Mouse (Mus musculus) midbrain, embryonic 10.5 days (tissue): ENCODE data around the gene Fam171a1. TPM values are rescaled to one million over a fixed set of nuclear protein-coding genes. Genes with fewer than 3 reads are reported as not detected.

Experiments
- DNase-seq: peaks from one replicate; pipeline ENCODE4 v3.0.0-alpha.2; 2017; ENCODE audit warnings: low spot score
- H3K27ac ChIP-seq: fragments of 300-500 bp; sonication (generic); replicated peaks from 2 replicates; pipeline ENCODE4 v1.5.1; 2016; ENCODE audit warnings: mild to moderate bottlenecking
- H3K27me3 ChIP-seq: fragments of 300-500 bp; sonication (generic); 2 replicates; pipeline ENCODE4 v1.6.1; 2016; ENCODE audit warnings: low read depth, mild to moderate bottlenecking; ENCODE audit not compliant: poor library complexity, severe bottlenecking
- H3K36me3 ChIP-seq: fragments of 300-500 bp; sonication (generic); 2 replicates; pipeline ENCODE4 v1.6.1; 2016; ENCODE audit warnings: mild to moderate bottlenecking, moderate library complexity
- H3K4me1 ChIP-seq: fragments of 300-500 bp; sonication (generic); 2 replicates; pipeline ENCODE4 v1.6.1; 2016
- H3K4me3 ChIP-seq: fragments of 300-500 bp; sonication (generic); 2 replicates; pipeline ENCODE4 v1.5.1; 2016; ENCODE audit warnings: mild to moderate bottlenecking, moderate library complexity
- H3K9me3 ChIP-seq: fragments of 300-500 bp; sonication (generic); replicated peaks from 2 replicates; pipeline ENCODE4 v1.6.1; 2016; ENCODE audit warnings: mild to moderate bottlenecking
- WGBS: fragments of 180-500 bp; shearing (Covaris S2); methylation state at CpG from one replicate; pipeline ENCODE4 v1.1.7; 2016; 5-methylcytosine and 5-hydroxymethylcytosine counted together
- microRNA-seq: library from miRNA; unstranded; fragments of <30 nt; microRNA quantifications from one replicate; pipeline ENCODE4, GENCODE M21; 2017
- polyA plus RNA-seq: library from polyadenylated mRNA; unstranded; fragments of >200 nt; fragmentation: Nextera tagmentation; extraction: Ambion mirVana; gene quantifications from 2 replicates; pipeline ENCODE4 v1.2.1, GENCODE M21; 2016

Fam171a1 gene
- polyA plus RNA-seq, 1 experiment from 2014 or later = 38.7 TPM

DNA sequence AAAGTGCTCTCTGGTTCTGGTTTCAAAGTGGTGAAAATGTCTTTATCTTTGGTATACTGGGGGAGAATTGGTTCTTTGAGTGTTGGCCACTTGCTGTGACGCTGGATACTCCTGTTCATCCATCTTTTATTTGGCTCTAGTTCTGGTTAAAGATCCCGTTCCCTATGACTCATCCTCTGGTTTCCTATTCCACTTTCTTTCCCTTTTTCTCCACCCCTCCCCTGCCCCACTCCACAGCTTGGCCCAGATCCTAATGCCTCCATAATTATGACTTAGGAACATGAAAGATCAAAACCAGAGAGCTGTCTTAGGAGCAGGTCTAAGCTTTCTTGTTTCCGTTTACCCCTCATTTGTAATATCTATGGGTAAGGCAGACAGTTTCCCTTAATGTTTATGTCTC lies 130.2 kb downstream of the Fam171a1 start:
- no peaks in the 10 kb centered on the region for H3K4me1 ChIP-seq
- no peaks in the 10 kb centered on the region for H3K9me3 ChIP-seq
- H3K27ac ChIP-seq = no peak overlapping the region
- no peak for DNase-seq
- WGBS = 84% methylated on average over 3 of the region's 3 CpGs
- no peak overlapping the region for H3K4me3 ChIP-seq
- H3K36me3 ChIP-seq = no peaks in the 10 kb centered on the region
- H3K27me3 ChIP-seq = no peaks in the 10 kb centered on the region

DNA sequence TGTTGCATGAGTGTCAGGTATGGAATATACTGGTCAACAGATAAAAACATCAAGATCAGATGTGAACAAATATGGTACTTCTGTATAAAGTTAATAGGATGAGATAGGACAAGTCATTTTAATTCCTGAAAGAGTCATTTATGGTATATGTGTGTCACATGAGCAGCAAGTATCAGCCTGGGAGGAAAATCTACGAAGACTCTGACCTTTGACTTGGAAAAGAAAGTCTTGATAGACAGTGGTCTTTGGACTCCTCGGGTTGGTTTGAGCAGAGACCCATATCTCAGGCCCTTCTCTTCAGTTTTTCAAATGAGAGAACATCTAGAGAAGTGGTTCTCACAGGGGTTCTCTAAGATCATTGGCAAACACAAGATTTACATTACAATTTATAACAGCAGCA lies 137.3 kb downstream of the Fam171a1 start:
- Histone ChIP-seq H3K27me3 (no peaks in the 10 kb centered on the region), H3K27ac (no peak overlapping the region), H3K9me3 (no peaks in the 10 kb centered on the region), H3K4me1 (no peaks in the 10 kb centered on the region), H3K4me3 (no peak overlapping the region), H3K36me3 (no peaks in the 10 kb centered on the region)
- DNase-seq = no peak
- 84% methylated on average over 2 of the region's 2 CpGs for WGBS

DNA sequence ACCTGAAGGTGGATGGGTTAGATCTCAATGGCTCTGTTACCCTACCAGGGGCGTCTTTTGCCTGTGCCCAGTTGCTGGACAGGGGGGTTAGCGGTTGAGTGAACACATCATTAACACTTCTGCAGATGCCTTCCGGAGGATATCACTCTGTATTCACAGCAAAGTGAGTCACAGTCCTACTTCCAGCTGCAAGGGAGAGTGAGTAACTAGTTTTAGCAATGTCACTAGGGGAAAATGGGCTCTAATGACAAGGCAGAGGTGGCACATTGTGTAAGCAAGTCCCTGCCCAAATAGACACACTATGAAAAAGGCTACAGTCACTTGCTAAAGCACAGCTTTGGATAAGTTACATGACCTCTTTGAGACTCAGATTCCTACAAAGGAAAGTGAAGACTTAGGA lies 152.4 kb downstream of the Fam171a1 start:
- no peak overlapping the region for H3K27ac ChIP-seq
- H3K36me3 ChIP-seq = no peaks in the 10 kb centered on the region
- no peak overlapping the region for H3K4me3 ChIP-seq
- no peak for DNase-seq
- 81% methylated on average over 3 of the region's 3 CpGs for WGBS
- no peaks in the 10 kb centered on the region for H3K4me1 ChIP-seq
- H3K9me3 ChIP-seq = no peaks in the 10 kb centered on the region; the same call in 1 of the 2 replicates
- H3K27me3 ChIP-seq = no peaks in the 10 kb centered on the region

DNA sequence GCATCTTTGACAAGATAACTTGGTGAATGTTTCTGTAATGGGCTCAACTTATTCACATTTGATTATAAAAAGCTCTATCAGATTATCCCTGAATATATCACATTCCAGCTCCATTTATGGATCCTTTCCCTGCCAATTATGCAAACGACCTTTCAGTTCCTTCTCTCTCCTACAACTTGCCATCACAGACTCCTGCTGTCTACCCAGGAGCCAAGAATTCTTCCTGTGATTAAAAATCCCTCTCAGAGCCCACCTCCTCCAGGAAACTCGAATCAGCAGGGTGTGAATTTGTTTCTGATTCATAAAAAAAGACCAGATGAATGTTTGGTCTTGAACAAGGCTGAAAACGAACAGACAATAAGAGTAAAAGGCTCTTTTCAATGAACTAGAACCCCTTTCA lies 153.9 kb downstream of the Fam171a1 start:
- Histone ChIP-seq H3K4me1 (no peaks in the 10 kb centered on the region), H3K36me3 (no peaks in the 10 kb centered on the region), H3K27ac (no peak overlapping the region), H3K4me3 (no peak overlapping the region), H3K27me3 (no peaks in the 10 kb centered on the region), H3K9me3 (no peaks in the 10 kb centered on the region; the same call in 1 of the 2 replicates)
- no peak for DNase-seq
- 44% methylated on average over 3 of the region's 3 CpGs for WGBS

DNA sequence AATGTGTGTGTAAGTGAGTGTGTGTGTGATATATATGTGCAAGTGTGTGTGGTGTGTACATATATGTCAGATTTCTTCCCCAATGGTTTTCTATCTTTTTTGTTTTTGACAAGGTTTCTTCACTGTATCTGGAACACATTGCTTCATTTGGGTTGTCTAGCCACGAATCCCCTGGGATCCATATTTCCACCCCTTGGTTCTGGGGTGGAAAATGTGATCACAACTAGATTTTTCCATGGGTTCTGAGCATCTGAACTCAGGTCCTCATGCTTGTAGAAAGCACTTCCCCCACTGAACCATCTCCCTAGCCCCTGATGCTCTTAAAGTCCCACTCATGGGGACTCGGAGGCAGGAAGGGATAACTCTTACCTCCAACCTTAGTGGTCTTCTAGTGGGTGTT lies 159.3 kb downstream of the Fam171a1 start:
- Histone ChIP-seq H3K27me3 (no peaks in the 10 kb centered on the region), H3K4me1 (no peaks in the 10 kb centered on the region), H3K36me3 (no peaks in the 10 kb centered on the region), H3K9me3 (no peaks in the 10 kb centered on the region), H3K4me3 (no peak overlapping the region), H3K27ac (no peak overlapping the region)
- WGBS = 91% methylated on average over 2 of the region's 2 CpGs
- DNase-seq = no peak

DNA sequence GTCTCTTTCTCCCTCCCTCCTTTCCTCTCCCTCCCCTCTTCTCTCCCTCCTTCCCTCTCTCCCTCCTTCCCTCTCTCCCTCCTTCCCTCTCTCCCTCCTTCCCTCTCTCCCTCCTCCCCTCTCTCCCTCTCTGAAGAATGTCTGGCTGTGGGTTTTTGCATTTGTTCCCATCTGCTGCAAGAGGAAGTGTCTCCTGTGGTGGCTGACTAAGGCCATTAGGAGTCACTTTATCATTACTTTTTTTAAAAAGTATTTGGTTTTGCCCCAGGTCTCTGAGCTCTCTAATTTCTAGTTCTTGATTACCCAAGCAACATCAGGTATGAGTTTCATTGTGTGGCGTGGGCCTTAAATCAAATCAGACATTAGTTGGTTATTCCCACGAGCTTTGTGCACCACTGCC lies 162.1 kb downstream of the Fam171a1 start:
- Histone ChIP-seq H3K27ac (no peak overlapping the region), H3K27me3 (no peaks in the 10 kb centered on the region), H3K4me1 (no peaks in the 10 kb centered on the region), H3K36me3 (no peaks in the 10 kb centered on the region), H3K4me3 (no peak overlapping the region), H3K9me3 (no peaks in the 10 kb centered on the region)
- no peak for DNase-seq
- 76% methylated on average over 2 of the region's 2 CpGs for WGBS

Small RNAs within 50 kb of the gene (microRNA-seq; reads per million reads assigned to microRNA genes)
- gene Gm27306 = not detected

Other genes with a start within 250 kb of the Fam171a1 start
- 67.1 and 68.4 TPM in 2 replicates for gene Nmt2, start 170.0 kb downstream of the Fam171a1 start, polyA plus RNA-seq
- 23.4 and 23.5 TPM in 2 replicates for gene Rpp38, start 218.4 kb downstream of the Fam171a1 start, polyA plus RNA-seq
- gene Acbd7, start 221.9 kb downstream of the Fam171a1 start, polyA plus RNA-seq = 0.41 TPM in 1 of 2 replicates, not detected in the other